Mouse (Mus musculus) lung, embryonic 16.5 days (tissue): ENCODE measurements at regions not wholly inside any gene's neighbourhood (a gene's known extent, or its start where the extent isn't known, plus 50 kb on each side); places are given as distances from the start of the nearest gene placed in this dataset.

Experiments used
- ATAC-seq: fragments of 200-750 bp; cut with Nextera tagmentation; 2 replicates; pipeline ENCODE4 v1.8.0; 2017; ENCODE audit warnings: low read depth, mild to moderate bottlenecking, moderate library complexity
- H3K27ac ChIP-seq: fragments of 300-500 bp; sonication (generic); 2 replicates; pipeline ENCODE4 v1.5.1; 2014; ENCODE audit warnings: mild to moderate bottlenecking, control low read depth, low read length
- H3K27me3 ChIP-seq: fragments of 300-500 bp; sonication (generic); 2 replicates; pipeline ENCODE4 v1.6.1; 2014; ENCODE audit warnings: low read depth, low read length, mixed read lengths; ENCODE audit not compliant: control insufficient read depth, insufficient read depth
- H3K36me3 ChIP-seq: fragments of 300-500 bp; sonication (generic); 2 replicates; pipeline ENCODE4 v1.6.1; 2014; ENCODE audit warnings: low read length; ENCODE audit not compliant: control insufficient read depth, insufficient read depth
- H3K4me1 ChIP-seq: fragments of 300-500 bp; sonication (generic); replicated peaks from 2 replicates; pipeline ENCODE4 v1.6.1; 2014; ENCODE audit warnings: low read length, mixed read lengths; ENCODE audit not compliant: control insufficient read depth, insufficient read depth
- H3K4me2 ChIP-seq: fragments of 300-500 bp; sonication (generic); 2 replicates; pipeline ENCODE4 v1.6.1; 2014; ENCODE audit warnings: low read depth, low read length, control low read depth
- H3K4me3 ChIP-seq: fragments of 300-500 bp; sonication (generic); 2 replicates; pipeline ENCODE4 v1.5.1; 2014; ENCODE audit warnings: mild to moderate bottlenecking, low read length, control low read depth
- H3K9ac ChIP-seq: fragments of 300-500 bp; sonication (generic); 2 replicates; pipeline ENCODE4 v1.6.1; 2014; ENCODE audit warnings: low read length, control low read depth
- H3K9me3 ChIP-seq: fragments of 300-500 bp; sonication (generic); 2 replicates; pipeline ENCODE4 v1.6.1; 2016; ENCODE audit warnings: low read length; ENCODE audit not compliant: control insufficient read depth
- WGBS: fragments of 180-500 bp; shearing (Covaris S2); extraction: QIAGEN DNeasy Blood & Tissue Kit; methylation state at CpG from one replicate; pipeline ENCODE4 v1.1.7; 2014; 5-methylcytosine and 5-hydroxymethylcytosine counted together

DNA sequence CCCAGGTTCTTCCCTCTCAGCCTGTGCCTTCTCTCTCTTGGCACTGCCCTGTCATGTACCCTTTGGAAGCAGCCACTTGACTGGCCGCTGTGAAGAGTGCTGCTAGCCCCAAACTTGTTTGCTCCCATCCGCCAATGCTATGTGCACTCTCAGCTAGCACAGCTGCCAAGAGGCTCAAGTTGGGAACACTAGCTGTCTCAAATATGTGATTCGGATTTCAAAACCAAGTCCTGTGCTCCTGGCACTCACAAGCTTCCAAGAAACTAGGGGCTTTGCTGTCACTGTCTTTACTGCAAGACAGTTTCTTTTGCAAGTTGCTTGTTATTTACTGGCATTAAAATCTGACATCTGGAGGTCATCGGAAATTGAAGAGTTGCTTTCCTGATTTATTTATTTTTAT is 138.6 kb upstream of the Sgk1 start:
- H3K9me3 ChIP-seq, result no peaks in the 10 kb centered on the region
- no peaks in the 10 kb centered on the region for H3K4me1 ChIP-seq
- WGBS, result 40% methylated on average over 4 of the region's 4 CpGs
- H3K27me3 ChIP-seq, result no peaks in the 10 kb centered on the region
- H3K36me3 ChIP-seq, result no peaks in the 10 kb centered on the region
- no peak overlapping the region for H3K27ac ChIP-seq
- H3K9ac ChIP-seq, result no peak overlapping the region
- H3K4me2 ChIP-seq, result no peak overlapping the region
- H3K4me3 ChIP-seq, result no peak overlapping the region
- ATAC-seq, result peak; percentile 78

DNA sequence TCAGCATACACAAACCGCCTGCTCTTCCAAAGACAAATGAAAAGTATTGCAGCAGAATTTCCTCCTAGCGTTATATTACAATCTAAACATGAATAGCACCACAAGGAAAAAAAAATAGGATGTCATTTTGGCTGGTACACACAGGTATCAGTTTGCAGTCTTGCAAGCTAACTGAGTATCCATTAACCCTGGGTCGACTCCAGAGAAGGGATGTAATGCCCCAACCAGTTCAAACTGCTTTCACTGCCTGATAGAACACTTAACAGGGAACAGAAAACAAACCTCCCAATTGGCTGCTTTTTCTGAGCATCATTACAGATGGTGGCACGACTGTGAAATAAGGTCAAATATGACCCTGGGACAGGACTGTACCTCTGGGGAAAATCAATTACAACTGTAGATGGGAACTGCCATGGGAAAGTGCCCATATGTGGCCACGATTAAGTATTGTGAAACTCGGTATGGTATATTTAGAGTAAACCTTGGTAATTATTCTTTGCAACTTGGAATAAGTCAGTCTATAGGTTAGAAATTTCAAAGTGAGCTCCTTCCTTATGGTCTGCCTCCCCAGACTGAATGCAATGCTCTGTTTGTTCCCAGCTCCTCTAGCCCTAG is 137.5 kb upstream of the Sgk1 start:
- Histone ChIP-seq H3K9ac (no peak overlapping the region), H3K4me2 (no peak overlapping the region), H3K9me3 (no peaks in the 10 kb centered on the region), H3K27me3 (no peaks in the 10 kb centered on the region), H3K36me3 (no peaks in the 10 kb centered on the region), H3K27ac (no peak overlapping the region), H3K4me1 (no peaks in the 10 kb centered on the region), H3K4me3 (no peak overlapping the region)
- no peak for ATAC-seq
- WGBS, result 71% methylated on average over 6 of the region's 6 CpGs

DNA sequence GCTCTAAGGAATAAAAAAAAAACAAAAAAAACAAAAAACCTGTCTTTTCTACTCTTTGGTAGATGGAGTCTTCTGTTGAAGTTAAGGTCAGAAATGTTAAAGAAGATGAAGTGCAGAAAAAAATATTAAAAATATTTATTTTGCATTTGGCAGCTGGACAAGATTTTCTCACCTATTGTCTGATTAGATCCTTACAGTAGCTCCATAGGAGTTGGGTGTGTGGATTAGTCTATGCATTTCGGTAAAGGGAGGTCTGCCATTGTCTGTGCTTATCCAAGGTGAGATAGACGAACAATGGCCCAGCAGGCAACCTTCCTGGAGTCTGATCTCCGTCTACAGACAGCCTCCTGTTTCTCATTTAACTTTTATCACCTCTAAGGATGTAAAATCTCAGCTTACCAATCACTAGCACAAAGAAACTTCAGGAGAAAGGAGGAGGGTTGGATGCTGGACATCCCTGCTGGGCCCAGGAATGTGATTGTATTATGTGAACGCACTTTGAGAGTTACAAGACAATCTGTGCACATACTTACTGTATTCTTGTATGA is 136.0 kb upstream of the Sgk1 start:
- Histone ChIP-seq H3K27me3 (no peaks in the 10 kb centered on the region), H3K9ac (no peak overlapping the region), H3K4me1 (no peaks in the 10 kb centered on the region), H3K36me3 (no peaks in the 10 kb centered on the region), H3K4me2 (no peak overlapping the region), H3K27ac (no peak overlapping the region), H3K9me3 (no peaks in the 10 kb centered on the region), H3K4me3 (no peak overlapping the region)
- 40% methylated on average over 4 of the region's 4 CpGs for WGBS
- ATAC-seq, result no peak

DNA sequence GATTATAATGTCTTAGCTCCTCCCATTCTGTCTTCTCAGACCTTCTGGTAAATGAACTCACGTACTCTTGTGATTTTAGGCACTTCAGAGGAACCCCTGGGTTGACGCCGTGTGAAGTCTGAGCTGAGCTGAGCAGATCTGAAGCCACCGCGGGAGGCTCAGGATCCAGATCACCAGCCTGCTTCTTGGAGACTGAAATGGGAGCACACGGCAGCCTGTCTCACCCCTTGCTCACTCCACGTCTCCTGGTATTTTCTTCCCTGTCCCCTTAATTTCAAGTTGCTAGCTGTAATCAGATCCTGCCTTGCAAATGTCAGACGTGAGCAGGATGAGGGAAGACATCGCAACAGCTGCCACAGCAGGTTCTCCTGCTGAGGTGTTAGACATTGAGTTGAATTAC is 135.3 kb upstream of the Sgk1 start:
- Histone ChIP-seq H3K4me1 (no peaks in the 10 kb centered on the region), H3K27me3 (no peaks in the 10 kb centered on the region), H3K4me2 (no peak overlapping the region), H3K4me3 (no peak overlapping the region), H3K9ac (no peak overlapping the region), H3K36me3 (no peaks in the 10 kb centered on the region), H3K27ac (no peak overlapping the region), H3K9me3 (no peaks in the 10 kb centered on the region)
- no peak for ATAC-seq
- WGBS, result 16% methylated on average over 9 of the region's 9 CpGs

DNA sequence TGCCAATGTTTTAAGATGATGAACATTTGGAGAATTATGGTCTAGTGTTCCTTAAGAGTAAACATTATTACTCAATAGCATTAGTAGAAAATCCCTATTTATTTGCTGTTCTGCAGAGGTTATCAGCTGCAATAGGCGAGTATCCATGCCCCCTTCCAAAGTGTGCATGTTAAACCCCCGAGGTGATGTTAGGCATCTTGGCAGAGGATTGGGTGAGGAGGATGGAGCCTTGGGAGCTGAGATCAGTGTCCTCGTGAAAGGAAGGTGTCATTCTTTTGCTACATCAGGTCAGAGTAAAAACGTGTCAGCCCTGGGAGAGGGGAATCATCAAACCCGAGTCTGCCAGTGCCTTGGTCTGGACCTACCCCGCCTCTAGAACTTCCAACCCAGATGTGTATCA is 130.7 kb upstream of the Sgk1 start:
- Histone ChIP-seq H3K9me3 (no peaks in the 10 kb centered on the region), H3K27ac (no peak overlapping the region), H3K9ac (no peak overlapping the region), H3K27me3 (no peaks in the 10 kb centered on the region), H3K4me2 (no peak overlapping the region), H3K36me3 (no peaks in the 10 kb centered on the region), H3K4me3 (no peak overlapping the region), H3K4me1 (no peaks in the 10 kb centered on the region)
- no peak for ATAC-seq
- 61% methylated on average over 6 of the region's 6 CpGs for WGBS

DNA sequence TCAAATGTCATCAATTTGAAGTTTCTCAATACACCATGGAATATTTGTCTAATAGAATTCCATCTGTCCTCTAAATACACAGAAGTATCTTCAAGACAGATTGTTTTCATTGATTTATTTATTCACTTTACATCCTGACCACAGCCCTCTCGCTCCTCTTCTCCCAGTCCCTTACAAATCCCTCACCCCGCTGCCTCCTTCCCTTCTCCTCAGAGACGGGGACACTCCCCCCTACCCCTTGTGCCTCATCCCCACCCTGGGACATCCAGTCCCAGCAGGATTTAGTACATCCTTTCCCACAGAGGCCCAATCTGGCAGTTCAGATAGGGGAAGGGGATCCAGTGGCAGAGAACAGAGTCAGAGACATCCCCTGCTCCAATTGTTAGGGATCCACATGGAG is 129.6 kb upstream of the Sgk1 start:
- H3K9ac ChIP-seq, result no peak overlapping the region
- H3K4me2 ChIP-seq, result no peak overlapping the region
- no peaks in the 10 kb centered on the region for H3K9me3 ChIP-seq
- no peaks in the 10 kb centered on the region for H3K4me1 ChIP-seq
- H3K4me3 ChIP-seq, result no peak overlapping the region
- H3K36me3 ChIP-seq, result no peaks in the 10 kb centered on the region
- no peak for ATAC-seq
- H3K27me3 ChIP-seq, result no peaks in the 10 kb centered on the region
- H3K27ac ChIP-seq, result no peak overlapping the region
- WGBS, result 61% methylated on average over 3 of the region's 3 CpGs

DNA sequence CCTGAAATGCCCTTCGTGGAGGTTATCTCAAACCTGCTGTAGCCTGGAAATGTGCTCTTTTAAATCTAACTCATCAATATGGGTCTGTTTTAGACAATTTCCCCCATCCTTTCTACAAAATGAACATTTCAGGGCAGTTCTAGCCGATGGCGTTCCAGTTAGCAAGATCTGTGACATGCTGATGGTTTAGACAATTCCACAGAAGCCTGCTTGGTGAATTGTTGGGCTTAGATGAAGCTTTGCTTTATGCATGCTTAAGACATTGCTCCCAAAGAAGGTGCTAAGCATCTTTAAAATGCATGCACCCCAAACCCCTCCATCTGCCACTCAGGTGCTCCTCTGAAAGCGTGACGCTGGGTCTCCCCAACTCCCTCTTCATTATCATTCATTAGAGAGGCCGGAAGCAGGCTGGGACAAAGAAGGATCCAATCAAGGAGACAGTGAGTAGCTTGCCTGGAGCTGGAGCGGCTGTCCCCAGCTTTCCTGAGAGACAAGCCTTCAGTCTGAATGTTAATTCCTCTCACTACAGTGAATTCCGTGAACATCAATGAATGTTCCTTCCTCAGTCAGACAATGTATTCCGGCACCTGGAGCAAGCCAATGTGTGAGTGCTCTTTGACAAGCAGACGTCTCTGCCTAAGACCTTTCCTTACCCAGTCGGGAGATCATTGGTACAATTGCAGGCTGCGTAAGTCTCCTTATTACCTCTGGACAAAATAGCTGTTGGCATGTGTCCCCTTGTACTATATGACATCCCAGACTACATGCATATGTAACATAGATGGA is 127.0 kb upstream of the Sgk1 start:
- H3K4me1 ChIP-seq, result no peaks in the 10 kb centered on the region
- H3K27ac ChIP-seq, result no peak overlapping the region
- no peak for ATAC-seq
- no peak overlapping the region for H3K4me2 ChIP-seq
- no peak overlapping the region for H3K9ac ChIP-seq
- no peaks in the 10 kb centered on the region for H3K36me3 ChIP-seq
- 73% methylated on average over 12 of the region's 12 CpGs for WGBS
- H3K4me3 ChIP-seq, result no peak overlapping the region
- no peaks in the 10 kb centered on the region for H3K27me3 ChIP-seq
- H3K9me3 ChIP-seq, result no peaks in the 10 kb centered on the region

DNA sequence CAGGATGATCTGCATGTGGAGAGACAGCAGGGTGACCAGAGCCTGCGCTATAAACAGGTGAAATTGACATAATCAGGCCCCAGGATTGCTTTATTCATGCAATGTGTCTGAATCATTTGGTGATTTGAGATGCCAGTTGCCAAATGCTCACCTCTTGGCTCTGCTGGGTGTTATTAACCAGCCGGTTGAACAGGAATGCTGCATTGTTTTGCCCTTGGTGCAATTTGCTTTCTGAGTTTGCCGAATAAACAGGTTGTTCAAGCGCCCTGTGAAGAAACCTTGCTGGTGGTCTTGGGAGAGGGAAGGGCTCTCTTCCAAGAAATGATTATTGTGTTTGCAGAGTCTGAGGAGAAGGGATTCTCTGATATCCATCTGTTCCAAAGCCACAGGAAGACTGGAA is 126.3 kb upstream of the Sgk1 start:
- H3K4me3 ChIP-seq, result no peak overlapping the region
- no peaks in the 10 kb centered on the region for H3K9me3 ChIP-seq
- H3K27me3 ChIP-seq, result no peaks in the 10 kb centered on the region
- H3K27ac ChIP-seq, result no peak overlapping the region
- no peaks in the 10 kb centered on the region for H3K4me1 ChIP-seq
- no peak for ATAC-seq
- no peak overlapping the region for H3K9ac ChIP-seq
- no peak overlapping the region for H3K4me2 ChIP-seq
- WGBS, result 81% methylated on average over 4 of the region's 4 CpGs
- H3K36me3 ChIP-seq, result no peaks in the 10 kb centered on the region

DNA sequence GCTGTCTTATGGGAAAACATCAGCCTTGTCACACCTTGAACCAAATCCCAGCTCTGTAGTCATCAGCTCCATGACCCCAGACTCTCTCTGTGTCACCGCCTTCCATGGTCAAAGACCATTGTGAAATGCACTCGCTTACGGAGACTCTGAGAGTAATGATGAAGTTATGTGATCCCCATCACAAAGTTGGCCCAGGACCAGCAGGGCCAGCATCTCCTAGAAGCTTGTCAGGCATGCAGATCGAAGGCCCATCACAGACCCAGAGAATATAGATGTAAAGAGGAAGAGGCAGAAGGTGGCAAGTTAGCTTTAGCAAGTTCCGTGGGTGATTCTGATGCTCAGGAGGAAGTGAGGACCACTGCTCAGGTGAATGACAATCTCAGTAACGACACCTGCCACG is 125.2 kb upstream of the Sgk1 start:
- H3K4me3 ChIP-seq, result no peak overlapping the region
- WGBS, result 80% methylated on average over 7 of the region's 7 CpGs
- H3K9me3 ChIP-seq, result no peaks in the 10 kb centered on the region
- H3K4me1 ChIP-seq, result no peaks in the 10 kb centered on the region
- H3K27me3 ChIP-seq, result no peaks in the 10 kb centered on the region
- no peak overlapping the region for H3K4me2 ChIP-seq
- H3K36me3 ChIP-seq, result no peaks in the 10 kb centered on the region
- ATAC-seq, result no peak
- H3K27ac ChIP-seq, result no peak overlapping the region
- H3K9ac ChIP-seq, result no peak overlapping the region
